Mouse (Mus musculus): ENCODE measurements around the gene Ccdc122.

DNA sequence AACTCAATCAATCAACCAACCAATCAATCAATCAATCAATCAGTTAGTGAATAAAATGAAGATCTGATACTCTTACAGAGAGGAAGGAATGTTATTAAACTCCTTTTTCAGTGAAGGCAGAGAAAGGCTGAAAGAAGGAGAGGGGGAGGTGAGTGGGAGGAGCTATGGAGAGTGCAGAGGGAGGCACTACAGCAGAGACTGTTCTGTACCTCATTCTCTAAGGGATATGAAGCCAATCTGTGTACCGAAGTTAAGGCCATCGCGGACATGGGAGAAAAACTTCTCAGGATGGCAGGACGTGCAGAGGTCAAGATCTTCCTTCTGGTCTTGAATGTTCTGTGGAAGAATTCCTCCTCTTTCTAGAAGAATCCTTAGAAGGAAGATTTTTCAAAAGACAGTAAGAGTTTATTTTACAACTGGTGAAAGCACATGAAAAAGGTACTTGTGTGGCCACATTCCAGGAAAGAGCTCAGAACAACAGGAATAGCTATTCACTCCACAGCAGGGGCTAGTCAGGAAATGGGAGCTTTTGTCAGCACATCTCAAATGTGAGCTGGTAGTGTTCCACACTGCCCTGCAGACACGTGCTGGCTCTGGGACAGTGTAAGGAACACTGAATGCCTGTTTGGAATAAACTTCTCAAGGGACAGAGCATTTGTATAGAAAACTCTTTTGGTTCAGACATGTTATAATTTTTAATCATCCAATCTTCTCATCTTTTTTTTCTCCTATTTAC, 7.1 kb upstream of the Ccdc122 start:
- TF ChIP-seq CTCF (IDR thresholded peaks at IDR 0.05; ENCODE audit: low read depth, low read length) (no peak), POLR2A (IDR thresholded peaks at IDR 0.05; ENCODE audit: borderline replicate concordance, low read depth, low read length) (no peak)
